In the genomic region with DNA sequence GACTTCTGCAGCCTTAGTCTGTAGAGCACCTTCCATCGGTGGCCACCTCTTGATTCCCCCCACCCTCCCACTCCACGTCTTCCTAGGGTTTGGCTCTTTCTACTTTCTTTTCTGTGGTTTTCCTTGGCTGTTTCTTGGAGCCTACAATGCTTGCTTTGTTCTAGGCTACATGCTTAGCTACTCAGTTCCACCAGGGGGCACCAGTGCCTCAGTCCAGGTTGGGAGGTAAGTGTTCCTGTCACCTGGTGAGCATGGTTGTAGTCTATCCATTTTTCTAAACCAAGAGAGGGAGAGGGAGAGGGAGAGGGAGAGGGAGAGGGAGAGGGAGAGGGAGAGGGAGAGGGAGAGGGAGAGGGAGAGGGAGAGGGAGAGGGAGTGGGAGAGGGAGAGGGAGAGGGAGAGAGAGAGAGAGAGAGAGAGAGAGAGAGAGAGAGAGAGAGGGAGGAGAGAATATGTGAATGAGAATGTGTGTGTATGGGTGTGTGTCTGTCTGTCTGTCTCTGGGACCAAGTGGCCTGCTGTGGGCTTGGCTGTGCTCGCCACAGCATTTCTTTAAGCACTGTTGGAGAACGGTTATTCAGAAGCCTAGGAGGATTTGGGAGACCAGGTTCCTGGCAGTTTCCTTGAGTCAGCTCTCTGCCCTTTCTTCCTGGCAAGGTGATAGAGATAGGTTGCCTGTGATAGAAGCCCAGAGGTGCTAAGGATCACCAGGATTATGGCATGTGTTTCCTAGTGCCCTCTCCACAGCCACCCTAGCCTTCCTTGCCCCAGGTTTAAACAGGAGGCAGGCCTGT, we compare ENCODE assay signal across 8 mouse cellular contexts. TPM values are rescaled to one million over a fixed set of nuclear protein-coding genes. Genes with fewer than 3 reads are reported as not detected.
DNase-seq lines count a peak whose midpoint lies in the region; ATAC-seq and TF ChIP-seq lines count a peak whose summit lies in the region.

No protein-coding gene starts in this region.

- H3K4me1 ChIP-seq in kidney, adult 2 months (ENCODE audit: control insufficient read depth, insufficient read depth, low read length): peaks cover 3% of the 10 kb centered on the region; the same call in 1 of the 2 replicates
- H3K4me1 ChIP-seq in forebrain, embryonic 13.5 days: peaks cover 25% of the 10 kb centered on the region
- H3K4me1 ChIP-seq in midbrain, embryonic 16.5 days (ENCODE audit: control insufficient read depth, insufficient read depth, low read length): peaks cover 3% of the 10 kb centered on the region; the same call in 1 of the 2 replicates
- peaks cover under 1% of the 10 kb centered on the region for H3K4me1 ChIP-seq in stomach, embryonic 14.5 days (ENCODE audit: control insufficient read depth, insufficient read depth, low read length)

- peak; percentile 84 for TF ChIP-seq CTCF in kidney, adult 2 months (conservative IDR thresholded peaks at IDR 0.05; ENCODE audit: insufficient read depth, insufficient read length, low read depth, low read length)

- H3K36me3 ChIP-seq in kidney, adult 2 months (ENCODE audit: control insufficient read depth, insufficient read depth, low read length): no peaks in the 10 kb centered on the region
- peaks cover 39% of the 10 kb centered on the region for H3K36me3 ChIP-seq in forebrain, embryonic 13.5 days (ENCODE audit: poor library complexity, severe bottlenecking)
- peaks cover 22% of the 10 kb centered on the region for H3K36me3 ChIP-seq in midbrain, embryonic 16.5 days (ENCODE audit: control insufficient read depth, insufficient read depth, low read length)
- H3K36me3 ChIP-seq in stomach, embryonic 14.5 days (ENCODE audit: control insufficient read depth, insufficient read depth, low read length): peaks cover 37% of the 10 kb centered on the region

- 0 out of 2 replicates have a peak, but pooled peaks have one; percentile 33 for ATAC-seq in cerebellum, adult (ENCODE audit: insufficient number of reproducible peaks, low FRiP score, low TSS enrichment)
- no peak for ATAC-seq in forebrain, embryonic 13.5 days
- ATAC-seq in inflammation-experienced regulatory T-cells, adult 6 months: peak; percentile 71
- peak; percentile 52; the same call in 1 of the 2 replicates for ATAC-seq in midbrain, embryonic 16.5 days
- ATAC-seq in stomach, embryonic 14.5 days (ENCODE audit: insufficient number of reproducible peaks, insufficient read depth, low FRiP score, low read depth): peak; percentile 60; the same call in 1 of the 2 replicates

- H3K27ac ChIP-seq in kidney, adult 2 months (ENCODE audit: insufficient read depth, low read depth, low read length): no peak overlapping the region
- H3K27ac ChIP-seq in forebrain, embryonic 13.5 days: peak overlapping the region; percentile 59
- H3K27ac ChIP-seq in midbrain, embryonic 16.5 days (ENCODE audit: low read length): peak overlapping the region; percentile 68
- no peak overlapping the region for H3K27ac ChIP-seq in stomach, embryonic 14.5 days (ENCODE audit: low read length)

- DNase-seq in kidney, adult 2 months: peak; percentile 65
- no peak for DNase-seq in kidney, adult 11 months
- DNase-seq in left cerebral cortex, postnatal 4 days: peak; percentile 88

- intact Hi-C loops in left cerebral cortex, postnatal 4 days (cut with DNase I): loop anchor here (5.0 kb wide), 2 partner anchors 152 to 167 kb away; partner anchors contain the start of genes Tmem109 and Tmem132a

- WGBS in kidney, adult 2 months: 51% methylated on average over 4 of the region's 4 CpGs
- WGBS in forebrain, embryonic 13.5 days: 36% methylated on average over 4 of the region's 4 CpGs
- 34% methylated on average over 4 of the region's 4 CpGs for WGBS in midbrain, embryonic 16.5 days
- 56% methylated on average over 4 of the region's 4 CpGs for WGBS in stomach, embryonic 14.5 days

- no peak overlapping the region for H3K4me3 ChIP-seq in kidney, adult 2 months (ENCODE audit: insufficient read depth, low read depth, low read length)
- H3K4me3 ChIP-seq in forebrain, embryonic 13.5 days: no peak overlapping the region
- no peak overlapping the region for H3K4me3 ChIP-seq in midbrain, embryonic 16.5 days (ENCODE audit: low read depth, low read length)
- H3K4me3 ChIP-seq in stomach, embryonic 14.5 days (ENCODE audit: low read depth, low read length): no peak overlapping the region

- H3K27me3 ChIP-seq in kidney, adult 2 months (replicated peaks; ENCODE audit: control insufficient read depth, insufficient read depth, low read length): no peaks in the 10 kb centered on the region
- no peaks in the 10 kb centered on the region for H3K27me3 ChIP-seq in forebrain, embryonic 13.5 days
- no peaks in the 10 kb centered on the region for H3K27me3 ChIP-seq in midbrain, embryonic 16.5 days (ENCODE audit: control insufficient read depth, insufficient read depth, low read depth, low read length)
- H3K27me3 ChIP-seq in stomach, embryonic 14.5 days (ENCODE audit: control insufficient read depth, insufficient read depth, low read length): no peaks in the 10 kb centered on the region

- no peak for TF ChIP-seq POLR2A in kidney, adult 2 months (IDR thresholded peaks at IDR 0.05; ENCODE audit: low read depth, low read length)

- H3K4me2 ChIP-seq in forebrain, embryonic 13.5 days: no peak overlapping the region
- no peak overlapping the region for H3K4me2 ChIP-seq in midbrain, embryonic 16.5 days (ENCODE audit: low read length)
- H3K4me2 ChIP-seq in stomach, embryonic 14.5 days (replicated peaks; ENCODE audit: low read depth, low read length): no peak overlapping the region

- H3K9me3 ChIP-seq in forebrain, embryonic 13.5 days (replicated peaks): no peaks in the 10 kb centered on the region
- H3K9me3 ChIP-seq in midbrain, embryonic 16.5 days (replicated peaks; ENCODE audit: control insufficient read depth, low read length, poor library complexity, severe bottlenecking): no peaks in the 10 kb centered on the region
- no peaks in the 10 kb centered on the region for H3K9me3 ChIP-seq in stomach, embryonic 14.5 days (ENCODE audit: control insufficient read depth, low read depth, low read length)

- H3K9ac ChIP-seq in forebrain, embryonic 13.5 days: no peak overlapping the region
- no peak overlapping the region for H3K9ac ChIP-seq in midbrain, embryonic 16.5 days (ENCODE audit: low read depth, low read length)
- H3K9ac ChIP-seq in stomach, embryonic 14.5 days (replicated peaks; ENCODE audit: low read depth, low read length): no peak overlapping the region

RNA-seq across cellular contexts. Expression of gene Cd5, which starts 23.9 kb away (rescaled TPM):
- polyA plus RNA-seq in kidney, adult 2 months (2012; rRNA removed): 0.33 and 3.3 TPM in 2 replicates
- 0.26 TPM in 1 of 2 replicates, not detected in the other for polyA plus RNA-seq in forebrain, embryonic 13.5 days (2015; fragmentation: Nextera tagmentation; extraction: Ambion mirVana)
- 100 to 1,000 TPM; 355 to 487 (median 480) TPM for polyA plus RNA-seq in inflammation-experienced regulatory T-cells, adult 6 months (2017; shearing (Covaris generic))
- total RNA-seq in left cerebral cortex, postnatal 4 days (2021): not detected
- 0.48 and 0.78 TPM in 2 replicates for polyA plus RNA-seq in midbrain, embryonic 16.5 days (2015; fragmentation: Nextera tagmentation; extraction: Ambion mirVana)
- polyA plus RNA-seq in stomach, embryonic 14.5 days (2014; fragmentation: Nextera tagmentation; extraction: Ambion mirVana): 0.77 and 2.1 TPM in 2 replicates

RNA-seq across cellular contexts. Expression of gene Vps37c, which starts 26.3 kb away (rescaled TPM):
- polyA plus RNA-seq in kidney, adult 2 months (2012; rRNA removed): 30.0 and 32.1 TPM in 2 replicates
- polyA plus RNA-seq in forebrain, embryonic 13.5 days (2015; fragmentation: Nextera tagmentation; extraction: Ambion mirVana): 32.1 and 33.3 TPM in 2 replicates
- polyA plus RNA-seq in inflammation-experienced regulatory T-cells, adult 6 months (2017; shearing (Covaris generic)): 10 to 100 TPM; 11.4 to 15.9 (median 14.1) TPM
- 10 to 100 TPM; 24.1 to 24.9 TPM for total RNA-seq in left cerebral cortex, postnatal 4 days (2021)
- 28.6 and 31.2 TPM in 2 replicates for polyA plus RNA-seq in midbrain, embryonic 16.5 days (2015; fragmentation: Nextera tagmentation; extraction: Ambion mirVana)
- polyA plus RNA-seq in stomach, embryonic 14.5 days (2014; fragmentation: Nextera tagmentation; extraction: Ambion mirVana): 37.5 and 40.4 TPM in 2 replicates

RNA-seq across cellular contexts. Expression of gene Pga5, which starts 37.0 kb away (rescaled TPM):
- 0.80 and 1.0 TPM in 2 replicates for polyA plus RNA-seq in kidney, adult 2 months (2012; rRNA removed)
- not detected in 2 replicates for polyA plus RNA-seq in forebrain, embryonic 13.5 days (2015; fragmentation: Nextera tagmentation; extraction: Ambion mirVana)
- polyA plus RNA-seq in inflammation-experienced regulatory T-cells, adult 6 months (2017; shearing (Covaris generic)): not detected
- not detected for total RNA-seq in left cerebral cortex, postnatal 4 days (2021)
- polyA plus RNA-seq in midbrain, embryonic 16.5 days (2015; fragmentation: Nextera tagmentation; extraction: Ambion mirVana): not detected in 2 replicates
- polyA plus RNA-seq in stomach, embryonic 14.5 days (2014; fragmentation: Nextera tagmentation; extraction: Ambion mirVana): 10.2 and 14.1 TPM in 2 replicates

Comparison
In these comparisons a context has a peak if more than half of its experiments do, and no peak if none do; other contexts are left out.
1. H3K27ac ChIP-seq: peak in forebrain, embryonic 13.5 days (single experiment) and midbrain, embryonic 16.5 days (single experiment); none in kidney, adult 2 months (single experiment) and stomach, embryonic 14.5 days (single experiment).
2. RNA of gene Cd5, which starts 23.9 kb away (polyA plus RNA-seq): 355 to 487 TPM in inflammation-experienced regulatory T-cells, adult 6 months; 0.33 to 3.3 TPM in kidney, adult 2 months, 0.77 to 2.1 TPM in stomach, embryonic 14.5 days, 0.48 to 0.78 TPM in midbrain, embryonic 16.5 days and 0.26 TPM in forebrain, embryonic 13.5 days; every median in the first group is over 10 times any median in the second.